Mouse (Mus musculus): ENCODE data around the gene Sult2b1. TPM values are rescaled to one million over a fixed set of nuclear protein-coding genes. Genes with fewer than 3 reads are reported as not detected.

Gene Sult2b1
- total RNA-seq, 1 experiment, result 1.6 TPM

DNA sequence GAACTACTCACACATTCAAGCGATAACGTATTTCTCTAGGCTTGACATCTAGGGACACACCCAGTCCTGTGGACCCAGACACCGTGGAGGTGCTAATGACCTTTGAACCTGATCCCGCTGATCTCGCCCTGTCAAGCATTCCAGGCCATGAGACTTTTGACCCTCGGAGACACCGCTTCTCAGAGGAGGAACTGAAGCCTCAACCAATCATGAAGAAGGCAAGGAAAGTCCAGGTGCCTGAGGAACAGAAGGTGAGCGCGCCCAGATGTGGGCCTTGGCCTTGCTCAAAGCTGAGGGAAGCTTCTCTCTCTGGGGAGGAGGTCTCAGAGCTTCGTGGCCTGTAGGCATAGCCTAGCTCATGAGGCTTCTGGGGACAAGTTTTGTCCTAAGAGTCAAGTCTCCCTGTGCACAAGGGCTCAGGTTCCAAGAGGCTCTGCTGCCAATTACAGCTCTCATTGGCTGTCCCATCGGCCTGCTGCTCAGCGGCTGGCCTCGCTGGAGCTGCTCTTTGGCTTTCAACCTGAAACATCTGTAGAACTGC lies 76.2 kb downstream of the Sult2b1 start:
- H3K27ac ChIP-seq (ENCODE audit: insufficient read depth, low read depth, low read length, poor library complexity, severe bottlenecking), result peak overlapping the region; percentile 15; the same call in 1 of the 2 replicates
- in situ Hi-C loops (cut with MboI; ENCODE audit: low sequenced_read_pairs in 2 of 2, unreplicated experiment in 2 of 2), result no loop called here
- peak overlapping the region; percentile 56 to 70; a peak in 3 of 4 replicates for H3K4me3 ChIP-seq (ENCODE audit: insufficient read depth in 1 of 2, low read depth in 1 of 2, low read length in 2 of 2, poor library complexity in 1 of 2, severe bottlenecking in 1 of 2)
- H3K36me3 ChIP-seq (ENCODE audit: control insufficient read depth, insufficient read depth, low read length, poor library complexity, severe bottlenecking), result peaks cover 26% of the 10 kb centered on the region
- H3K4me1 ChIP-seq (ENCODE audit: control insufficient read depth in 2 of 2, insufficient read depth in 2 of 2, low read length in 2 of 2, poor library complexity in 1 of 2), result peaks cover 5 to 34% of the 10 kb centered on the region in 2 experiments; a peak in 3 of 4 replicates
- peak overlapping the region; percentile 72; the same call in 1 of the 2 replicates for H3K9ac ChIP-seq (ENCODE audit: insufficient read depth, low read depth, low read length, poor library complexity, severe bottlenecking)
- TF ChIP-seq CHD2 (IDR thresholded peaks at IDR 0.05; ENCODE audit: low read depth, low read length) (no peak), ZNF384 (IDR thresholded peaks at IDR 0.05; ENCODE audit: low read depth, low read length) (no peak), HCFC1 (IDR thresholded peaks at IDR 0.05; ENCODE audit: borderline replicate concordance, insufficient read depth, low read length) (no peak), ZC3H11A (IDR thresholded peaks at IDR 0.05; ENCODE audit: borderline replicate concordance, low read depth, low read length) (no peak), MAFK (IDR thresholded peaks at IDR 0.05; ENCODE audit: insufficient read depth, low read depth, low read length) (no peak)
- H3K9me3 ChIP-seq (ENCODE audit: control insufficient read depth, insufficient read depth, low read depth, low read length), result no peaks in the 10 kb centered on the region
- DNase-seq (ENCODE audit: low read depth, low spot score), result no peak

DNA sequence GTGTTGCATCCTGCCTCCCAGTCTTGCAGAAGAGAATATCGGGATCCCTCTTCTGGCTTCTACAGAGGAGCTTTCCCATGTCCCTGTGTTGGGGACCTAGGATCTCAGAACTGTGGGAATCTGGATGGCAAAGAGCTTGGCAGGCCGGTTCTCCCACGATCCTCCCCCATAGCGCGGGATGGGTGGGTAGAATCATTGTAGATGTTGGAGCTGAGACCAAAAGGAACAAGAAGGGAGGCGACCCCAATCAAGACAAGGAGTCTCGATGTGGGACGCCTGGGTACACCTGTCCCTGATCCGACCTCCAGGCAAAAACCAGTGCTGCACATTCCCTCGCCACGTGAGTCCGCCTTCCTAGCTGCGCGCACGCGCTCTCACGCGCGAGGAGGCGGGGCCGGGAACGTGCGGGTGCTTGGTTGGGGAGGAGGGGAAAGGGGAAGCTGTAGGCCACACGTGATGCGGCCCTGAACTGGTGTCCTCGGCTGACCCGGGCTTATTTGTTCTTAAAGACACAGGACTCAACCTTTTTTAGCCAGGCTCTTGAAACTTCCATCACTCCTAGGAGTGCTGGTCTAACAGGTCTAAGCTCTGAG lies 77.0 kb downstream of the Sult2b1 start:
- H3K27ac ChIP-seq (ENCODE audit: insufficient read depth, low read depth, low read length, poor library complexity, severe bottlenecking), result peak overlapping the region; percentile 56
- peaks cover 18% of the 10 kb centered on the region; the same call in 1 of the 2 replicates for H3K36me3 ChIP-seq (ENCODE audit: control insufficient read depth, insufficient read depth, low read length, poor library complexity, severe bottlenecking)
- TF ChIP-seq MAFK (IDR thresholded peaks at IDR 0.05; ENCODE audit: insufficient read depth, low read depth, low read length), result no peak
- no peak for TF ChIP-seq HCFC1 (IDR thresholded peaks at IDR 0.05; ENCODE audit: borderline replicate concordance, insufficient read depth, low read length)
- TF ChIP-seq ZC3H11A (IDR thresholded peaks at IDR 0.05; ENCODE audit: borderline replicate concordance, low read depth, low read length), result no peak
- TF ChIP-seq CHD2 (IDR thresholded peaks at IDR 0.05; ENCODE audit: low read depth, low read length), result 0 out of 2 replicates have a peak, but pooled peaks have one; percentile 15
- DNase-seq (ENCODE audit: low read depth, low spot score), result peak; percentile 87
- in situ Hi-C loops (cut with MboI; ENCODE audit: low sequenced_read_pairs in 2 of 2, unreplicated experiment in 2 of 2), result no loop called here
- peaks cover 5 to 33% of the 10 kb centered on the region in 2 experiments; a peak in 3 of 4 replicates for H3K4me1 ChIP-seq (ENCODE audit: control insufficient read depth in 2 of 2, insufficient read depth in 2 of 2, low read length in 2 of 2, poor library complexity in 1 of 2)
- no peaks in the 10 kb centered on the region for H3K9me3 ChIP-seq (ENCODE audit: control insufficient read depth, insufficient read depth, low read depth, low read length)
- peak overlapping the region; percentile 72 for H3K9ac ChIP-seq (ENCODE audit: insufficient read depth, low read depth, low read length, poor library complexity, severe bottlenecking)
- peak overlapping the region; percentile 56 to 70 for H3K4me3 ChIP-seq (ENCODE audit: insufficient read depth in 1 of 2, low read depth in 1 of 2, low read length in 2 of 2, poor library complexity in 1 of 2, severe bottlenecking in 1 of 2)

DNA sequence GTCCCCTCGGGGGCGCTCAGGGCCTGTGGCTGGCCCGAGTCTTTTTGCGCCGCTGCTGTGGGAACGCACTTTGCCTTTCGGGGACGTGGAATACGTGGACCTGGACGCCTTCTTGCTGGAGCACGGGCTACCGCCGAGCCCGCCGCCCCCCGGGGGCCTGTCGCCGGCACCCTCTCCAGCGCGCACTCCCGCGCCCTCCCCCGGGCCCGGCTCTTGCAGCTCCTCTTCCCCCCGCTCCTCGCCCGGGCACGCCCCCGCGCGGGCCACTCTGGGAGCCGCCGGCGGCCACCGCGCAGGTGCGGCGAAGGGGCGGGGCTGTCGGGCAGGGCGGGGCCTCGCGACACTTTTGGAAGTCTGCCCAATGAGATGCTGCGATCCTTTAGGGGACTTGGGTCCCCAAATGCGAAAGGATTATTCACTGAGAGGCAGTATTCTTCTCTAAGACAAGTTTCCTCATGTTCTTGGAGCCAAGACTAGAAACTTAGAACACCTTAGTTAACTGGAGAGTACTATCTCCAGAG lies 77.7 kb downstream of the Sult2b1 start:
- no peak for DNase-seq (ENCODE audit: low read depth, low spot score)
- peaks cover 14% of the 10 kb centered on the region; the same call in 1 of the 2 replicates for H3K36me3 ChIP-seq (ENCODE audit: control insufficient read depth, insufficient read depth, low read length, poor library complexity, severe bottlenecking)
- H3K27ac ChIP-seq (ENCODE audit: insufficient read depth, low read depth, low read length, poor library complexity, severe bottlenecking), result peak overlapping the region; percentile 56
- peak overlapping the region; percentile 83 for H3K9ac ChIP-seq (ENCODE audit: insufficient read depth, low read depth, low read length, poor library complexity, severe bottlenecking)
- TF ChIP-seq ZNF384 (IDR thresholded peaks at IDR 0.05; ENCODE audit: low read depth, low read length) (no peak), MAFK (IDR thresholded peaks at IDR 0.05; ENCODE audit: insufficient read depth, low read depth, low read length) (no peak), HCFC1 (IDR thresholded peaks at IDR 0.05; ENCODE audit: borderline replicate concordance, insufficient read depth, low read length) (no peak), CHD2 (IDR thresholded peaks at IDR 0.05; ENCODE audit: low read depth, low read length) (no peak), ZC3H11A (IDR thresholded peaks at IDR 0.05; ENCODE audit: borderline replicate concordance, low read depth, low read length) (no peak)
- H3K9me3 ChIP-seq (ENCODE audit: control insufficient read depth, insufficient read depth, low read depth, low read length), result no peaks in the 10 kb centered on the region
- in situ Hi-C loops (cut with MboI; ENCODE audit: low sequenced_read_pairs in 2 of 2, unreplicated experiment in 2 of 2), result no loop called here
- peaks cover 5 to 30% of the 10 kb centered on the region in 2 experiments; a peak in 3 of 4 replicates for H3K4me1 ChIP-seq (ENCODE audit: control insufficient read depth in 2 of 2, insufficient read depth in 2 of 2, low read length in 2 of 2, poor library complexity in 1 of 2)
- peak overlapping the region; percentile 80 to 85 for H3K4me3 ChIP-seq (ENCODE audit: insufficient read depth in 1 of 2, low read depth in 1 of 2, low read length in 2 of 2, poor library complexity in 1 of 2, severe bottlenecking in 1 of 2)

DNA sequence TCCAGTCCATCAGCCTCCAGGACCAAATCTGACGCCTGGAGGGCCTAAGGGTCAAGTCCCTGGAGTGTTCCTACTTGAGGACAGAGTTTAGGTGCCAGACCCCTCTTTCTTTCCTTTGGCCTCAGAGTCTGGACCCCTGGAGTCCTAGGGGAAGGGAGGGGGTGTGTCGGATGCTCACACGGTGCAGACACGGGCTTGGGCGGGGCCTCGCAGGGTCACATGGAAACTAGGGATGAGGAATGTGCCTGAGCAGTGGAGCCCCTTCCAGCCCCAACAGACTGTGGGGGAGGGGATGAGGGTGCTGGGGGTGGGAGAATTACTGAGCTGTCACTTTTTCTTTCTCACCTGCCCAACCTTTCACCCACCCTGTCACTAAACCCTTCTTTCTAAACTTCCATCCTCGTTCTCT lies 78.6 kb downstream of the Sult2b1 start:
- TF ChIP-seq ZC3H11A (IDR thresholded peaks at IDR 0.05; ENCODE audit: borderline replicate concordance, low read depth, low read length), result no peak
- peaks cover 6% of the 10 kb centered on the region; the same call in 1 of the 2 replicates for H3K36me3 ChIP-seq (ENCODE audit: control insufficient read depth, insufficient read depth, low read length, poor library complexity, severe bottlenecking)
- in situ Hi-C loops (cut with MboI; ENCODE audit: low sequenced_read_pairs in 2 of 2, unreplicated experiment in 2 of 2), result no loop called here
- no peaks in the 10 kb centered on the region for H3K9me3 ChIP-seq (ENCODE audit: control insufficient read depth, insufficient read depth, low read depth, low read length)
- no peak overlapping the region for H3K27ac ChIP-seq (ENCODE audit: insufficient read depth, low read depth, low read length, poor library complexity, severe bottlenecking)
- H3K4me1 ChIP-seq (ENCODE audit: control insufficient read depth in 2 of 2, insufficient read depth in 2 of 2, low read length in 2 of 2, poor library complexity in 1 of 2), result peaks cover 5 to 28% of the 10 kb centered on the region in 2 experiments; a peak in 3 of 4 replicates
- DNase-seq (ENCODE audit: low read depth, low spot score), result no peak
- peak overlapping the region; percentile 83; the same call in 1 of the 2 replicates for H3K9ac ChIP-seq (ENCODE audit: insufficient read depth, low read depth, low read length, poor library complexity, severe bottlenecking)
- H3K4me3 ChIP-seq (ENCODE audit: insufficient read depth in 1 of 2, low read depth in 1 of 2, low read length in 2 of 2, poor library complexity in 1 of 2, severe bottlenecking in 1 of 2), result peak overlapping the region; percentile 80 to 85

All from ES-E14 (cell line).